Mouse (Mus musculus) adrenal gland, postnatal 25 days (tissue): Measurements from ENCODE around the gene Pih1h3b. TPM values are rescaled to one million over a fixed set of nuclear protein-coding genes. Genes with fewer than 3 reads are reported as not detected.

Experiments used
- DNase-seq: peaks from one replicate; pipeline ENCODE4 v3.0.0; 2021; ENCODE audit warnings: mixed read lengths
- long read RNA-seq: library from polyadenylated mRNA; stranded (forward); transcript quantifications from one replicate; pipeline ENCODE4 v2.0.0, GENCODE M21; 2021
- total RNA-seq: library from RNA; stranded (reverse); gene quantifications from 2 replicates; pipeline ENCODE4 v1.2.3, GENCODE M21; 2021

Gene Pih1h3b
- total RNA-seq = not detected in 2 replicates
- long read RNA-seq = 0 reads

- peak; percentile 76 for DNase-seq
These were observed at the start of gene Pih1h3b, which contains the start of gene Nup62cl for GRCm38 (mm10) chrX:140062135-140062975. Gene Pih1h3b (plus strand): TSS chrX:140062879. Gene Nup62cl (minus strand): TSS chrX:140062712.

GRCm38 (mm10) chrX:140060886-140061874 lies 1.5 kb upstream of the Pih1h3b start:
- peak; percentile 14 for DNase-seq

DNA sequence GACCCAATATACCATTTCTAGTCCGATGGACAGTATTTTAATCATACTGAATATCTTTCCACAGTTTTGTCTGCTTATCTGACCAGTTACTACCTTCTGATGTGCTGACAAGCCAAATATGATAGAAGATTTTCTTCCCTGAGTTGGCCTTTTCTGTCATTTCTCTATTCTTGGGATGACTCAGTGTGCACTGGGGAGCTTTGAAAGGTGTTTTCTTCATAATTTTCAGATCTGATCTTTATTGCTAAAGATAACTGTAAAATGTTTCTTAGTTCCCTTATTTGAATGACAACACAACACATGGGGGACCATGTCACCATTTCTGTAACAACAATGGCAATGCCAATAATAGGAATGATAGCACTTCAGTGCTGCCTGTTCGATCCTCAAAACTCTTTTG lies 19.9 kb downstream of the Pih1h3b start:
- DNase-seq = no peak

DNA sequence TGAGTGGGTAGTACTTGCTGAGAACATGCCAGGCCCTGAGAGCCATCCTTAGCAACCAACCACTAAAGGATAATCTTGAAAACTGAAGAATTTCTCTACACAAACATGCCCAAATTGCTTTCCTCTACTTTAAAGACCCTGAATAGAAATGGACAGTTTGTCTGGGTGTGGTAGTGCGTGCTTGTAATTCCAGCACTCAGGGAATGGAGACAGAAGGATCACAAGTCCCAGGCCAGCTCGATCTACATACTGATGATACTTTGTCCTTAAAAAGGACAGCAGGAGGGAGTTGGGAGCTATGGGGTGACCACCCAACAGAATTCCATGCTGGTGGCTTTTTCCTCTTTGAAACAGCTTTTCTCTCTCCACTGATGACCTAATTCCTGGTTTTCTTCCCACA lies 31.4 kb downstream of the Pih1h3b start:
- no peak for DNase-seq

Other genes starting within 250 kb of the Pih1h3b start
- gene Morc4, start 191.2 kb upstream of the Pih1h3b start, total RNA-seq = 4.8 and 6.5 TPM in 2 replicates
- 7.3 and 8.5 TPM in 2 replicates for gene Rbm41, start 64.3 kb upstream of the Pih1h3b start, total RNA-seq
- 9.0 and 16.4 TPM in 2 replicates for gene Nup62cl, start 167 bp upstream of the Pih1h3b start, total RNA-seq